Mouse (Mus musculus) cerebellum, adult 8-10 months (tissue): ENCODE measurements around the gene Nfe2l1.
A peak's percentile ranks its signal among the peaks of the same experiment; 100 is the strongest.
"Not testable (repeated sequence)": the region's sequence is repeated elsewhere in the genome, so short reads cannot be mapped to it uniquely, and the experiment has no call there.

ENCODE experiments used
- DNase-seq: peaks from one replicate; pipeline ENCODE4 v3.0.0; 2022

The Nfe2l1 gene

GRCm38 (mm10) chr11:96829813-96830538 is at the start of gene Nfe2l1:
Gene Nfe2l1, minus strand, starts transcription at chr11:96829968.
- DNase-seq = peak; percentile 98

- no peak for DNase-seq
Measured at GRCm38 (mm10) chr11:96879359-96879758, 49.6 kb upstream of the Nfe2l1 start.

DNA sequence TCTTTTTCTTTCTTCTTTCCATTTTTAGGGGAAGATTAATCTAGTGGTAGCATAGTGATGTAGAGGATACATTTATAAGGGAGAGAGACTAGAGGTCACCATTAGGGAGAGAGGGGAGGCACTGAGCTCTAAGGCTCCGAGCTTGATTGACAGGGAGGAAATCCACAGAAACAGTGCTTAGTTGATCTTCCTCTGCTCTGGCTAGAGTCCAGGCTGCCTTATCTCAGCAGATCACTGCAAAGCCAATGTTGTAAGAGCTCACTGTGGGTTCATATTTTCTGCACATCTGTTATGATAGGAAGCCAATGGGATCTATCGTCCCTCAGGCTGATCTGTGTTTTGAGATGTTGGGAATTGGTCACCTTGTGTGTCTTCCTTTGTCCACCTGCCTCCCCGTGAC is 48.9 kb upstream of the Nfe2l1 start:
- DNase-seq = no peak

GRCm38 (mm10) chr11:96877071-96877470 is 47.3 kb upstream of the Nfe2l1 start:
- DNase-seq = no peak

- DNase-seq = no peak
Measured at GRCm38 (mm10) chr11:96876300-96877040, 46.7 kb upstream of the Nfe2l1 start.

GRCm38 (mm10) chr11:96875745-96876144 is 46.0 kb upstream of the Nfe2l1 start:
- peak; percentile 45 for DNase-seq

DNA sequence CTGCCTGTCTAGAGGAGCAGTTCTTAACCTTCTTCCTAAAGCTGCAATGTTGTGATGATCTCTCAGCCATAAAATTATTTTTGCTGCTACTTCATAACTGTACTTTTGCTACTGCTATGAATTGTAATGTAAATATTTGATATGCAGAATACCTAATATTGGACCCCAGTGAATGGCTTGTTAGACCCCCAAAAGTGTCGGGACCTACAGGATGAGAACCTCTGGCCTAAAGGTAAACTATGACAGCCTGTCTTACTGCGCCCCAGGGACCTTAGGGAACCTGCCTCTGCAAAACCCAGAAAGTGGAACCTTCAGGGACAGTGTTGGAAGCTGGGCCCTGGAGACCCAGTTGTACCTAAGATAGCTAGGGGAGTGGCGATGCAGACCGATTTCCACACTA is 45.5 kb upstream of the Nfe2l1 start:
- DNase-seq = no peak

DNA sequence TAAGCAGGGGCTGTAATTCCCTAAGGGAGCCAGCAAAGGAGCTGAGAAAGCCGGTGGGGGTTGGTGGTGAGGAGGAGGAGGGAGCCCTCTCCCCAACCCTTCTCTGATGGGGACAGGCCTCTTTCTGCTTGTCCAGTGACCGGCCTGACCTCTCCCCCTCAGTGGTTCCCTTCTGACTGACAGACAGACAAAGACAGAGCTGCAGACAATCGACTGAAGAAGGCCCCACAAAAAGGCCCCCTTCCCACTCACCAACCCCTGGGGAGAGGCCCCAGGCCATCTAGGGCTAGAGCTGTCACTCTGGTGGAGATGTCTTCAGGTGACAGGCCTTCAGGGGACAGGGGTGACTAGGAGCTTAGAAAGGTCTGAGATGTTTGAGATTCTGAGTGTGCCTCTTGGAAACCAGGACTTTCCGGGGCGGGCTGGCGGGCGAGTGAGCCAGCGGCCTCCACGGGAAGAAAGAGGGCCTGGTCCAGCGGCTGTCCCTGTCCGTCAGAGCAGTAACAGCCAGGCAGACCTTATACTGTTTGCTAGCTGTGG is 43.9 kb upstream of the Nfe2l1 start:
- DNase-seq = no peak

GRCm38 (mm10) chr11:96872441-96873379 is 42.9 kb upstream of the Nfe2l1 start:
- no peak for DNase-seq

GRCm38 (mm10) chr11:96867149-96867548 is 37.4 kb upstream of the Nfe2l1 start:
- peak; percentile 71 for DNase-seq

DNA sequence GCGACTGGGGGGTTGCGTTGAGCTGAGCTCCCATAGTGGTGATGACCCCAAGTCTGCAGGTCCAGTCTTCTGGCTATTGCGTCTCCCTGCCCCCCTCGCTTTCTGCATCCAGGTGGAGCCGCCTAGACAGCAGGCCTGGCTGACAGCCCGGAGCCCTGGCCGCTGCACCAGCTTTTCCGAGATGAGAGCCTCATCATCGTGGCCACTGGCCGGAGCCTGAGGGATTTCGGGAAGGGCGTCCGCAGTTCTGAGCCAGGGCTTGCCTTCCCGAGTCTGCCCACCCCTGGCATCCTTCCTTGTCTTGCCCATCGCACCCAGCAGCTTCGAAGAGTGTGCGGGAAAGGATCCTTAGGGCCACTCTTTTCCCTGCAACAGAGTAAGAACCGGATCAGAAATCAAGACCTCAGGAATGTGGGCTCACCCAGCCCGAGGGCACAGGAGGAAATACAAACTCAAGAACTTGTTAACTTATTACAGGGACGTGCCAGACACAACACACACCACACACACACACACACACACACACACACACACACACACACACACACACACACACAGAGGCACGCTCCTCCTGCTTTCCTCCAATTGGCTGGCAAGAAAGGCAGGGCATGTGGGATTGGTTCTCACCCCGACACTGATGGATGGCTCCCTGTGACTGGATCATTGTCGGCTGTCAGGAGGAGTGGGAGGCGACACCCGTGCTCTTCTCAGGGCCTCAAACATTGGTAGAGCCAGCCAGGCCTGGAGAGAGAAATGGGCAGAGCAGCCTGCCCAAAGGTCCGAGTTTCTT is 33.6 kb upstream of the Nfe2l1 start:
- peak; percentile 30 for DNase-seq

DNA sequence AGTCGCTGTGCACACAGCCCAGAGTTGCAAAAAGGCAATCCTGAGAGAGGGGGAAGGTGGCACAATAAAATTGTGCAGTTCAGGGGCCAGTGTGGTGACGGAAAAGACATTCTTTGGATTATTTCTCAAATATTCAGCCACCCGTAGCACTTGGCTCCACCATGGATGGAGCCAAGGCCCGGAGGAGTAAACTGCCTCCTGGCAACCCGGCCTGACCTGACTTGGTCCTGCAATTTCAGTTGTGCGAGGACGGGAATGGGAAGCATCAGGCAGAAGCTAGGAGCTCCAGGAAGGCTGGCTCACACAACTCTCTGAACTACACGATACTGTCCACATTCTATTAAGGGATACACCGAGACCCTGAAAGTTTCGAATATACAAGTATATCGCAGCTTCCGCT is 32.8 kb upstream of the Nfe2l1 start:
- DNase-seq = no peak

DNA sequence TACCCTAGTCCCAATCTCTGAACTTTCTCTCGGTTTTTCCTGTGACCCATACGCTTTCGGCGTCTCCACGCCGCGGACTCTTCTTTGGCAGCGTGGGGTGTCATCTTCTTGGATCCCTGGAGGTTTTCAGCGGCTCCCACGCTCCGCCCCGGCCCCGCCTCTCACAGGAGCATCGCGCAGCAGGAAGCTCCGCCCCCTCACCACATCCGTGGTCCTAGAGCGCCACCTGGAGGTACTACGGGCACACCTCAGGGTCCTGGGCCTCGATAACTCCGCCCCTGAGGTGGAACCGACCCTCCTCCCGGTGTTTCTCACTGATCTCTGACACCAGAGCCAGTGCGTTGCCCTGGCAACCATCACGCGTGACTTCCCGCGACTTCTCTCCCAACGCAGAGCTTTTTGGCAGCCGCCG is 32.1 kb upstream of the Nfe2l1 start:
- DNase-seq = peak; percentile 97

- no peak for DNase-seq
Measured at GRCm38 (mm10) chr11:96861446-96861845, 31.7 kb upstream of the Nfe2l1 start.

DNA sequence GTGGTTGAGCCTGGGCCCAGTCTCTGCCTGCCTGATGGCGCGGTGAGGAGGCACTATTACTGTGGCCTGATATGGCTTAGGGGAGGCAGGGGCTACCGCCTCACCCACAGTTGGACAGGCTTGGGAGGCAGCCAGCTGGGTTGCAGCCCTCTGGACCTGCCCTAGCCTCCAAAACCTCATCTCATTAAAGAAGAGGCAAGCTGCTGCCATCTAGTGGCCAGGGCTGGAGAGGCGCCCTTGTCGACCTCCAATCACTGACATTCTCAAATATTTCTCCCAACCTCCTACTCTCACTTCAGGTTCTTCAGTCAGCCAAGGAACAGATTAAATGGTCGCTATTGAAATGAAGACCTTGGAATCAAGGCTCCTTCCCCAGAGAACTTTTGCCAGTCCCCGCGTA is 30.8 kb upstream of the Nfe2l1 start:
- peak; percentile 82 for DNase-seq

- DNase-seq = no peak
Measured at GRCm38 (mm10) chr11:96859635-96860034, 29.9 kb upstream of the Nfe2l1 start.

DNA sequence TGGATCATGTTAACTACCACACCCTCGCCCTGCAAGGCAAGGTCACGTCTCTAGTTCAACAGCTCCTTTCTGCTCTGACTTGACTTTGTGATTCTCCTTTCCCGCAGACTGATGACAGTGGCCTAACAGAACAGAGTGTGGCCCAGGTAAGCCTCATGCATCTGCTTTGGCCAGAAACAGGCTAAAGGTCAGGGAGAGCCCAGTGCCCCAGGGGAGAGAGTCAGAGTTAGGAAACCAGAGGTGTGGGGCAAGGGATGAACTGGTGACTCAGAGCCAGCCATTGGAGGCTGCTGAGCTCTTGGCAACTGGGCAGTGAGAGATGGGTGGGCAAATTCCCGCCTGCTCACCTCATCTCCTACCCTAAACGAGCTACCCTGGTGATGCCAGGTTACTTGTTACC is 27.7 kb upstream of the Nfe2l1 start:
- no peak for DNase-seq

GRCm38 (mm10) chr11:96849681-96850467 is 20.1 kb upstream of the Nfe2l1 start, which contains the start of gene Copz2:
Gene Copz2, plus strand, starts transcription at chr11:96849870.
- DNase-seq = no peak

GRCm38 (mm10) chr11:96849145-96849544 is 19.4 kb upstream of the Nfe2l1 start:
- not testable (repeated sequence) for DNase-seq

GRCm38 (mm10) chr11:96848694-96849093 is 18.9 kb upstream of the Nfe2l1 start:
- no peak for DNase-seq

- DNase-seq = no peak
Measured at GRCm38 (mm10) chr11:96847240-96847639, 17.5 kb upstream of the Nfe2l1 start.
